Mouse (Mus musculus): ENCODE results near the gene Sult6b2.

DNA sequence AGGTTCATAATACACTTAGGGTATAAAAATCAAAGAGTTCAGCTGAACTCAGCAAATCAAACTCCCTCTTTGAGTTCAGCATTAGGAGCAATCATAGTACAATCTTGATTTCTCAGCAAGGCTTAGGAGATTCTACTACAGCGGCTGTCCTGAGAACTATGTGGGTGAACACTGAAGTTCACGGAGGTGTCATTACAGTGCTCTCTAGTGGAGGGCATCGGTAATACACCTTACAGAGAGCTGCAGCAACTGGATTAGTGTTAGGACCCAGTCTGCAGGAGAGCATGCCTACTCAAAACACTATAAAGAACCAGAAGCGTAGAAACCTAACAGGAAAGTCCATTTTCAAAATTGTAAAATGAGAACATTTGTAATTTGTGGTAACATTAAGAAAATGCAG, 19.0 kb downstream of the Sult6b2 start:
- TF ChIP-seq CTCF (IDR thresholded peaks at IDR 0.05; ENCODE audit: control insufficient read depth, insufficient read depth, insufficient replicate concordance, low read depth, low read length) (peak; percentile 20; the same call in 1 of the 2 replicates), POLR2A (IDR thresholded peaks at IDR 0.05; ENCODE audit: control insufficient read depth, low read depth, low read length) (no peak)
